Mouse (Mus musculus) bone marrow macrophage, adult 2 months (primary cell): ENCODE results near the gene Gpr171. TPM values are rescaled to one million over a fixed set of nuclear protein-coding genes. Genes with fewer than 3 reads are reported as not detected.
"Not testable (repeated sequence)": the region's sequence is repeated elsewhere in the genome, so short reads cannot be mapped to it uniquely, and the experiment has no call there.

Experiments
- H3K27ac ChIP-seq: 2 replicates; pipeline ENCODE4 v1.5.1; 2012; ENCODE audit warnings: low read depth, low read length; ENCODE audit not compliant: insufficient read depth
- H3K4me1 ChIP-seq: 2 replicates; pipeline ENCODE4 v1.6.1; 2012; ENCODE audit warnings: low read length; ENCODE audit not compliant: control insufficient read depth, insufficient read depth
- H3K4me3 ChIP-seq: 2 replicates; pipeline ENCODE4 v1.5.1; 2012; ENCODE audit warnings: mild to moderate bottlenecking, low read length, moderate library complexity; ENCODE audit not compliant: insufficient read depth
- CTCF ChIP-seq: IDR thresholded peaks from 2 replicates; pipeline ENCODE4 v1.5.1; 2012; ENCODE audit warnings: low read depth, mild to moderate bottlenecking, low read length, moderate library complexity
- POLR2A ChIP-seq: IDR thresholded peaks from 2 replicates; pipeline ENCODE4 v1.6.1; 2012; ENCODE audit warnings: mild to moderate bottlenecking, low read depth, low read length, borderline replicate concordance
- polyA plus RNA-seq: library from polyadenylated mRNA; stranded (reverse); fragments of >200 nt; gene quantifications from 2 replicates; pipeline ENCODE4 v1.2.4, GENCODE M21; 2012; ENCODE audit not compliant: missing spikeins, insufficient read depth, insufficient read length

Gene Gpr171
- polyA plus RNA-seq, 1 experiment: 0.98 TPM

DNA sequence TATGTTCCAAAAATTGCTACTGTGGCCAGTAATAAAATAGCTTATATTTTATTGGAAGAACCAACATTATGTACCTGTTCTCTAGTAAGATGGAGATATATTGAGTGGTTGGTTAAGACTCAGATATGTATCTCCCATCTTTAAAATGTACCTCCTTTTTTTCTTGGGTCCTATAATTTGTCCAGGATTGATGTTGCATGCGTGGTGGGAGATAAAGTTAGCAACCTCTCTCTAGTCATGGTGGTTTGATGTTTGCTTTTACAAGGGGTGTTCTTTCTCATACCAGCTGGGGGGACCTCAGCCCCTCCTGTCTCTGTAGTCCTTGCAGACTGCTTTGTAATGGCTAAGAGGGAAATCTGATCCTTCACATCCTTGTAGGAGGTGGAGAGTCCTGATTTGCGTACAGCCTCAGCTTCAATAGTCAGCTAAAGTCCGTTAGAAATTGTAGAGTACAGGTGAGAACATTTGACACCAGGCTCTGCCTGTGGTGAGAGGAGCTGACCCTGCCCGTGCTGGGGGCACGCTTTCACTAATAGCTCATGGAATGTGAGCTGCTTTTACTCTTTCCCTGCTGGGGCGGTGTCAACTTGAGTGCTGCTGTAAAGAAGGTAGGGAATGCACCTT lies 21.2 kb downstream of the Gpr171 start:
- H3K4me1 ChIP-seq: peaks cover 11% of the 10 kb centered on the region
- H3K4me3 ChIP-seq: no peak overlapping the region
- TF ChIP-seq CTCF: no peak
- TF ChIP-seq POLR2A: no peak
- no peak overlapping the region for H3K27ac ChIP-seq

DNA sequence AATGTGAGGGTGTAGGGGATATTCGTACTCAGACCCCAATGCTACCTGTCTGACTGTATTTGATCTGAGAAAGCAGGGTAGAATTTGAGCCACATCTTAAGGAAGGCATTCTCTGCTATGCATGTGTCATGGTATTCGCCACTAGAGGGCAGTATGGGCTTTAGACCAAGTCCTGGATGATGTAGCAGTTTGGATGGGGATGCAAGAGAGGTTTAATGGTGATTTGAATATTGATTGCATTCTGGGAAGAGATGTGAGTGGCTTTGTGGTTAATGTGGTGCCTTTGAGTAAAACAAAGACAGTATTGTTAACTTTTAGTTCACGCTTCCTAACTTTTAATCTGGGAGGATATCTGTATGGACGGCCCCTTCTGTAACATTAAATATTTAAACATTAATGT lies 22.3 kb downstream of the Gpr171 start:
- no peak for TF ChIP-seq POLR2A
- no peak for TF ChIP-seq CTCF
- H3K4me3 ChIP-seq: no peak overlapping the region
- no peak overlapping the region for H3K27ac ChIP-seq
- H3K4me1 ChIP-seq: peaks cover 11% of the 10 kb centered on the region

DNA sequence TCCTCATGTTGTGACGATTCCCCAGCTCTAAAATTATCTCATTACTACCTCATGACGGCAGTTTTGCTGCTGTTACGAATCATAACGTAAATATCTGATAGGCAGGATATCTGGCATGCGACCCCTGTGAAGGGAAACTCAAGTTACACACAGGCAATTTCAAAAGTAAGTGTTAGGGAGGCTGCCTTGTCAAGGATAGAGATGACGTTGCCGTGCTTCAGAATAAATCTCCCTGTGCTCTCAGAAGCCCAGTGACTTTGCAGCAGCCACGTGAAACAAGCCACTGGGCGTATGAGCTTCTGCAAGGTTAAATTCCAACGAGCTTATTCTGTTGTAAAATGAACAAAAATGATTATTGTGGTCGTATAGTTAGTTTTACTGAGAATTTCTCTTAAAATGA lies 23.0 kb downstream of the Gpr171 start:
- peaks cover 11% of the 10 kb centered on the region for H3K4me1 ChIP-seq
- H3K27ac ChIP-seq: no peak overlapping the region
- no peak for TF ChIP-seq POLR2A
- no peak overlapping the region for H3K4me3 ChIP-seq

DNA sequence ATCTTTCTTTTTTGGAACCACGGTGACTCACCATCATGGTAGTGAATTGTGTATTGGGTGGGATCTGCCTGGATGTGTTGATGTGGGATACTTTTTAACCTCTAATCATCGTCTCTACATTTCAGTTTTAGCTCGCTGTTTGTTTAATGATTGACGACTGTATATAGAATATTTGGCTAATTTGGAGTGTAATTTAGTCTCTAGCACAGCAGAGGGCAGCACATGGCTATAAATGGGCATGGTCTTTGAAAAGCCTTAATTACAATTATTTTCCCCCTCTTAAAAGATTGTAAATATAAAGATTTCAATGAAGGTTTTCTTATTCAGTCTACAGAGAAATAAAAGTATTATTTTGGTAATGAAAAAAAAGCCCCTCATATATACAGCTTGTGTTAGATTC lies 24.3 kb downstream of the Gpr171 start:
- peaks cover 11% of the 10 kb centered on the region for H3K4me1 ChIP-seq
- TF ChIP-seq CTCF: no peak
- TF ChIP-seq POLR2A: no peak
- H3K27ac ChIP-seq: no peak overlapping the region
- no peak overlapping the region for H3K4me3 ChIP-seq

DNA sequence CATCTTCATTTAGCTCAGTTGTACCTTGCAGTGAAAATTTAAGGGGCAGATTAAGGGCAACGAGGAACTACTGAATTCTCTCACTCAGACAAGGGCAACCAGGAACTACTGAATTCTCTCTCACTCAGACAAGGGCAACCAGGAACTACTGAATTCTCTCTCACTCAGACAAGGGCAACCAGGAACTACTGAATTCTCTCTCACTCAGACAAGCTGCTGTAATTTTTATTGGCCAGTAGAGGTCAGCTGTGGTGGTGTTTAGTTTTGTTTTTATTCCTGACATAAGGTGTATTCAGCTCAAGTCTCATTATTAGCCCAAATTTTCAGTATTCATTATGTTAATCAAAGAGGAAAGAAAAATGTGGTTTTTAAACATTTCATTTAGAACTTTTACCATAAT lies 32.5 kb downstream of the Gpr171 start:
- not testable (repeated sequence) for H3K4me3 ChIP-seq, H3K27ac ChIP-seq
- peaks cover 14% of the 10 kb centered on the region for H3K4me1 ChIP-seq

DNA sequence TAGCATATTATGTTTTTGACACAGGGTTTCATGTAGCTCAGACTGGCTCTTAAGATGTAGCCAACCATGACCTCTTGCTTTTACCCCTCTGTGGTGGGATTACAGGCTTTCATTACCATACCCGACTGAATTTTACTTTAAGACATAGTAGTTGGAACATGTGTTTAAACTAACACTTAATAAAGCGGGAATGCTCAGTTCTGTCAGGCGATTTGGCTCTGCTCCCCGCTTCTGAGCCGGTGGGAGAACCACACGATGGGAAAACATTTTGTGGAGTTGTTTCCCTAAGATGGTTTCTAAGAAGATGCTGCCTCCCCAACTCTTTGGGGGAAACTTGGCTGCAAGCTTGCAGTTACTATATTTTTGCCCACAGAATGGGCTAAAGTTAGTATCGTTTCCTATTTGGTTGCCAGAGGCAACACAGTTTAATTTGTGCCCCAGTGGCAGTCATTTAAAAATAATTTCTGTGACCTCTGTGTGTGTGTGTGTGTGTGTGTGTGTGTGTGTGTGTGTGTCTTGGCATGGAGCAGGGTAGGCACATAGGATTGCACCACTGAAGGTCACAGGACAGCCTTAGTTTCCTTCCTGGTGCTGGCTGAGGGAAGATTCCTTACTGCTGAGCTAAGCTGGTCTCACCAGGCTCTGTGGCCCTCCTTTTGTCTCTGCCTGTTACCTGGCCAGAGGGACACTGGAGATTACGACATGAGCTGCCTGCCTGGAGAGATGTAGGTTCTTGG lies 34.9 kb downstream of the Gpr171 start:
- Histone ChIP-seq H3K4me1 (peaks cover 14% of the 10 kb centered on the region), H3K27ac (peak overlapping the region; percentile 5; the same call in 1 of the 2 replicates), H3K4me3 (no peak overlapping the region)
- no peak for TF ChIP-seq POLR2A
- TF ChIP-seq CTCF: no peak

DNA sequence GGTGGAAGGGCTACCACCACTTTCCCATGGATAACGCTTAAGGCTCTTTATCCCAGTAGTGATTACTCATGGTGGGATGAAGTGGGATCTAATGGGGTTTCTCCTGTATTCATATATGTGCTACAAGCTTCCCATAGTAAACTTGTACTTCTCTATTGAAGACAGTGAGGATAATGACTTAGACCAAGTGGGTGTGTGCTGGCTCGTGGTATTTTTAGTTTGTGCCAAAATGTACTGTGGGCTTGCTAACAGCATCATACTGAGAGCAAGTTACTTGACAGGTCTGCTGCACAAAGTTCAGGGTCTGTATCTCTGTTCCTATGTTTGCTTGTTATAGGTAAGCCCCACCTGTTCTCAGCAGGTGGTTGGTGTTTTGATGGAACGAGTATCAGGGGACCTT lies 35.7 kb downstream of the Gpr171 start:
- H3K4me3 ChIP-seq: no peak overlapping the region
- no peak for TF ChIP-seq CTCF
- H3K27ac ChIP-seq: no peak overlapping the region
- H3K4me1 ChIP-seq: peaks cover 14% of the 10 kb centered on the region

DNA sequence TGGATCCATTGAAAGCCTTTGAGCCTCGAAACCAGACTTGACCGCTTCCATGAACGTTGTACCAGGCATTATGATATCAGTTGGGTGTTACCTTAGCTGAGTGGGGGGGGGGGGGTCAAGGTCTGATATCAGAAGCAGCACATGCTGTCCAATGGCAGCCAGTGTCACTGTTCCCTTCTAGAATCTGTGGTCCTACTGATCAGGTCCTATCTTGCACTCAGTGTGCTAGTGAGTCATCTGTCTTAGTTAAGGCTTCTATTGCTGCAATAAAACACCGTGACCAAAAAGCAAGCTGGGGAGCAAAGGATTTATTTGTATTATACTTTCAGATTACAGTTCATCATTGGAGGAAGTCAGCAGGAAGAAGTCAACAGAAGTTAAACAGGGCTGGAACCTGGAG lies 38.2 kb downstream of the Gpr171 start:
- TF ChIP-seq POLR2A: no peak
- no peak for TF ChIP-seq CTCF

DNA sequence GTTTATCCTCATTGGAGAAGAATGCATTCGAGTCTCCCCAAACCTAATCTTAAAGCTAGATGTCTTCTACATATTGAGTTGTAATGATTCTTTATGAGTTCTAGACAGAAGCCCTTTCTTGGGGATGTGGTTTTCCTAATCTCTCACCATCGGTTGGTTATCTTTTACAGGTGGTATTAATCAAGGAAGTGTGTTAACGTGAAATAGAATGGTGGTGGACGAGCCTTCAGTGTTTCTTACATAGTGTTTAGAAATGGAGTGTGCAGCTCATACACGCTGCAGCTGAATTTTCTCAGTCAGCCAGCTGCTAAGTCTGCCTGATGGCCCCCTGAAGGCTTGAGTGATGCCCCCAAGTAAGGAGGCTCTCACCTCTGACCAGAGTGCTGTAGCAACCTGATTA lies 39.5 kb downstream of the Gpr171 start:
- Histone ChIP-seq H3K4me3 (no peak overlapping the region), H3K4me1 (peaks cover 9% of the 10 kb centered on the region), H3K27ac (no peak overlapping the region)
- TF ChIP-seq CTCF: no peak
- no peak for TF ChIP-seq POLR2A

More for the DNA sequence above, 38.2 kb downstream of the Gpr171 start:
- H3K4me3 ChIP-seq: no peak overlapping the region
- no peak overlapping the region for H3K27ac ChIP-seq
- peaks cover 12% of the 10 kb centered on the region for H3K4me1 ChIP-seq

DNA sequence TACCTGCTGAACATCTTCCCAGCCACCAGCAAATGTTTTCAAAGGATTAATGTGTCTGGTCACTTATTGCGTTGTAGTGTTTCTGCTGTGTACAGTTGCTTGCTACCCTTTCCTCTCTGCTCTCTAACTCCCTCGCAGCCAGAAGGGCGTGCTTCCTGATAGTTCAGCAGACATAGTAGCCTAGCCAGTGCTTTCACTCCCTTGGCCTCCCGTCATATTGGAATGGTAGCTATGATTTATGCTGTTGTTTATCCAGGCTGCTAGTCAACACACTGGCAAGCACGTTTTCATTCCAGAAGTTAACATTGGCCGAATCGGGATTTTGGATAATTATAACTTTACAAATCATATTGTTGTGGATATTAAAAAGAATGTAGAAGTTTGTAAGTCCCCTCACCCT lies 41.5 kb downstream of the Gpr171 start:
- Histone ChIP-seq H3K4me1 (0 out of 2 replicates have a peak, but pooled peaks cover under 1% of the 10 kb centered on the region), H3K27ac (no peak overlapping the region), H3K4me3 (no peak overlapping the region)
- TF ChIP-seq POLR2A: no peak
- no peak for TF ChIP-seq CTCF
